Mouse (Mus musculus) subcutaneous adipose tissue, adult 2 months (tissue): Measurements from ENCODE around the gene Gpr150. TPM values are rescaled to one million over a fixed set of nuclear protein-coding genes. Genes with fewer than 3 reads are reported as not detected.

Experiments used
- polyA plus RNA-seq: library from polyadenylated mRNA; depleted of rRNA; stranded (reverse); fragments of >200 nt; gene quantifications from 2 replicates; pipeline ENCODE4 v1.2.3, GENCODE M21; 2012; ENCODE audit warnings: low replicate concordance; rRNA removed

Gene Gpr150
- 0.15 TPM in 1 of 2 replicates, not detected in the other for polyA plus RNA-seq

DNA sequence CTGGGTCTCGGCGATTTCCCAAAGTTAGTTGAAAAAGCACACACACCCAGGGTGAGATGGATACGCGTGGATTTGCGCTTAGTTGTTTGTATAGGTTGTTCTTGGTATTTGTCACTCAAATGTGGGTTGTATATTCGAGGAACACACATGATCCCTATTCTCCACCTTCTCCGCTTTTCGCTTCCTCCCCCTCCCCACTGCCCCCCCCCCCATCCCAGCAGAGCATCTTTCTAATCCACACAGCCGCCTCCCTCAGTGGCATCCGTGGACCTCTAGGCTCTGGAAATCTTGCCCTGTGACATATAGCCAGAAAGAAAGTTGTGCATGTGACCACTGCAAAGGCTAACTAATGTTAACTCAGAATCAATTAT is at the start of gene Gpr150:
Gpr150 (minus strand) TSS at position 101 of the 371 bp plus-strand sequence.

DNA sequence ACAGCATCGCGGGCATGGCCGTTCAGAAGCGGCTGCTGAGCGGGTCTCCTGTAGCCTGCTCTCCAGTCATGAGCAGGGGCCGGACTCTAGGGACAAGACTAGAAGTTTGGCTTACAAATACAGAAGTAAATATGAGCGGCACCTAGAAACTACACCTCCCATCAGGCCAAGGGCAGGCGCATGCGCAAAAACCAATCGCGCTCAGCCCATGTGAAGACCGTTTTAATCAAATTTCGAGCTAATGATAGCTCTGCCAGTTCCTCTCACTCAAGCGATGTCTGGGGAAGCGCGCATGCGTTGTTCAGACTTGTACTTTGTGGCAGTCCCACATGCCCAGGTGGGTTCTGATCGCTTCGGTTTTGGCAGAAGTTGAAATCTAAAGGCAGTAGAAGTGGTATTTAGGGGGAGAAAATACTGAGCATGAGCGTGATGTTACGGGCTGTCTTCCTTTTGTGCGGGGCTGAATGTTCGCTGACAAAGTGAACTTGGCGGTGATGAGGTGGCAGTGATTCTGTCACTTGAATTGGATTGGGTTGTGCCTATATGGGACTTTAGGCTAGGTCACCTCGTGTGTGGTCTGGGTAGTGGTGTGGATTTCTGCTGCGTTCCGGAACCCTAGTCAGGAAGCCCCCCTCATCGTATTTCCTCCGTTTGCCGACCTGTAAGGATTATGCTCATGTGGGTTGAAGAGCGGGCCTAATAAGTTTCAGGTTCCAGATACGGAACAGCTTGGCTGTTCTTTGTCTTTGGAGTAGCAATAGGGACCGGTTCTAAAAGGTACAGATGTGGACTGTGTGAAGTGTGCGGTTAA is 41.9 kb upstream of the Gpr150 start, which contains the start of the genes Arsk and Ttc37:
Arsk (minus strand) TSS at position 168 of the 811 bp plus-strand sequence.
Ttc37 (plus strand) TSS at position 242 of the 811 bp plus-strand sequence.

GRCm38 (mm10) chr13:76017974-76018843 is 38.6 kb downstream of the Gpr150 start, which contains the start of gene Rfesd:
Rfesd (minus strand) TSS chr13:76018719.

Other genes starting within 250 kb of the Gpr150 start
- 36.8 and 41.7 TPM in 2 replicates for gene Glrx, start 217.1 kb downstream of the Gpr150 start, polyA plus RNA-seq
- gene Rhobtb3, start 113.1 kb downstream of the Gpr150 start, polyA plus RNA-seq: 5.2 and 16.2 TPM in 2 replicates
- gene Spata9, start 89.8 kb downstream of the Gpr150 start, polyA plus RNA-seq: not detected in 2 replicates
- gene Rfesd, start 38.3 kb downstream of the Gpr150 start, polyA plus RNA-seq: 8.1 and 8.9 TPM in 2 replicates
- 5.6 and 9.0 TPM in 2 replicates for gene Arsk, start 41.7 kb upstream of the Gpr150 start, polyA plus RNA-seq
- 7.7 and 11.3 TPM in 2 replicates for gene Ttc37, start 41.7 kb upstream of the Gpr150 start, polyA plus RNA-seq
- gene Fam81b, start 248.1 kb upstream of the Gpr150 start, polyA plus RNA-seq: not detected in 2 replicates